Mouse (Mus musculus) liver, embryonic 13.5 days (tissue): ENCODE data around the gene Efr3b. TPM values are rescaled to one million over a fixed set of nuclear protein-coding genes. Genes with fewer than 3 reads are reported as not detected.

Experiments
- ATAC-seq: fragments of 200-750 bp; cut with Nextera tagmentation; 2 replicates; pipeline ENCODE4 v1.8.0; 2017; ENCODE audit warnings: low read depth, mild to moderate bottlenecking, moderate number of reproducible peaks, moderate library complexity
- DNase-seq: peaks from one replicate; pipeline ENCODE4 v3.0.0; 2022
- H3K27ac ChIP-seq: fragments of 300-500 bp; sonication (generic); 2 replicates; pipeline ENCODE4 v1.5.1; 2015; ENCODE audit warnings: moderate library complexity, mild to moderate bottlenecking, inconsistent platforms
- H3K27me3 ChIP-seq: fragments of 300-500 bp; sonication (generic); 2 replicates; pipeline ENCODE4 v1.6.1; 2015; ENCODE audit warnings: mild to moderate bottlenecking, inconsistent platforms
- H3K36me3 ChIP-seq: fragments of 300-500 bp; sonication (generic); 2 replicates; pipeline ENCODE4 v1.6.1; 2015; ENCODE audit warnings: mild to moderate bottlenecking, inconsistent platforms
- H3K4me1 ChIP-seq: fragments of 300-500 bp; sonication (generic); replicated peaks from 2 replicates; pipeline ENCODE4 v1.6.1; 2015; ENCODE audit warnings: inconsistent platforms
- H3K4me2 ChIP-seq: fragments of 300-500 bp; sonication (generic); 2 replicates; pipeline ENCODE4 v1.6.1; 2015; ENCODE audit warnings: inconsistent platforms, mild to moderate bottlenecking, moderate library complexity
- H3K4me3 ChIP-seq: fragments of 300-500 bp; sonication (generic); replicated peaks from 2 replicates; pipeline ENCODE4 v1.5.1; 2015; ENCODE audit warnings: mild to moderate bottlenecking, inconsistent platforms
- H3K9ac ChIP-seq: fragments of 300-500 bp; sonication (generic); 2 replicates; pipeline ENCODE4 v1.6.1; 2015; ENCODE audit warnings: mild to moderate bottlenecking, inconsistent platforms
- H3K9me3 ChIP-seq: fragments of 300-500 bp; sonication (generic); replicated peaks from 2 replicates; pipeline ENCODE4 v1.6.1; 2016; ENCODE audit warnings: inconsistent platforms
- WGBS: fragments of 180-500 bp; shearing (Covaris S2); methylation state at CpG from one replicate; pipeline ENCODE4 v1.1.7; 2015; ENCODE audit not compliant: insufficient replicate concordance; 5-methylcytosine and 5-hydroxymethylcytosine counted together
- polyA plus RNA-seq: library from polyadenylated mRNA; unstranded; fragments of >200 nt; fragmentation: Nextera tagmentation; extraction: Ambion mirVana; gene quantifications from 2 replicates; pipeline ENCODE4 v1.2.1, GENCODE M21; 2015

Gene Efr3b
- polyA plus RNA-seq, 1 experiment from 2014 or later = 0.13 TPM

GRCm38 (mm10) chr12:4008731-4009130 is 30.0 kb downstream of the Efr3b start:
- no peak overlapping the region for H3K9ac ChIP-seq
- no peaks in the 10 kb centered on the region for H3K9me3 ChIP-seq
- H3K4me3 ChIP-seq = no peak overlapping the region
- no peak overlapping the region for H3K4me2 ChIP-seq
- no peak overlapping the region for H3K27ac ChIP-seq
- no peaks in the 10 kb centered on the region for H3K36me3 ChIP-seq
- 76% methylated on average over 12 of the region's 12 CpGs for WGBS
- DNase-seq = no peak
- no peaks in the 10 kb centered on the region for H3K27me3 ChIP-seq
- ATAC-seq = no peak
- H3K4me1 ChIP-seq = no peaks in the 10 kb centered on the region

GRCm38 (mm10) chr12:4007766-4008165 is 30.9 kb downstream of the Efr3b start:
- Histone ChIP-seq H3K4me1 (no peaks in the 10 kb centered on the region), H3K4me2 (no peak overlapping the region), H3K27ac (no peak overlapping the region), H3K9me3 (no peaks in the 10 kb centered on the region), H3K9ac (no peak overlapping the region), H3K36me3 (no peaks in the 10 kb centered on the region), H3K4me3 (no peak overlapping the region), H3K27me3 (no peaks in the 10 kb centered on the region)
- ATAC-seq = no peak
- WGBS = 37% methylated on average over 4 of the region's 4 CpGs
- DNase-seq = no peak

GRCm38 (mm10) chr12:4007181-4007580 is 31.5 kb downstream of the Efr3b start:
- H3K9ac ChIP-seq = no peak overlapping the region
- no peak overlapping the region for H3K27ac ChIP-seq
- 43% methylated on average over 4 of the region's 4 CpGs for WGBS
- H3K4me2 ChIP-seq = no peak overlapping the region
- H3K27me3 ChIP-seq = no peaks in the 10 kb centered on the region
- H3K4me1 ChIP-seq = no peaks in the 10 kb centered on the region
- no peak overlapping the region for H3K4me3 ChIP-seq
- DNase-seq = no peak
- no peaks in the 10 kb centered on the region for H3K36me3 ChIP-seq
- no peak for ATAC-seq
- H3K9me3 ChIP-seq = no peaks in the 10 kb centered on the region

GRCm38 (mm10) chr12:4006079-4006478 is 32.6 kb downstream of the Efr3b start:
- ATAC-seq (no peak), DNase-seq (no peak)
- Histone ChIP-seq H3K36me3 (no peaks in the 10 kb centered on the region), H3K9me3 (no peaks in the 10 kb centered on the region), H3K4me1 (no peaks in the 10 kb centered on the region), H3K27me3 (no peaks in the 10 kb centered on the region), H3K9ac (no peak overlapping the region), H3K4me2 (no peak overlapping the region), H3K4me3 (no peak overlapping the region), H3K27ac (no peak overlapping the region)
- 63% methylated on average over 7 of the region's 7 CpGs for WGBS

- Histone ChIP-seq H3K36me3 (no peaks in the 10 kb centered on the region), H3K4me1 (no peaks in the 10 kb centered on the region), H3K4me3 (no peak overlapping the region), H3K27me3 (no peaks in the 10 kb centered on the region), H3K9ac (no peak overlapping the region), H3K9me3 (no peaks in the 10 kb centered on the region), H3K4me2 (no peak overlapping the region), H3K27ac (no peak overlapping the region)
- ATAC-seq (no peak), DNase-seq (no peak)
- 26% methylated on average over 6 of the region's 6 CpGs for WGBS
These were observed 34.1 kb downstream of the Efr3b start for GRCm38 (mm10) chr12:4004648-4005047.

GRCm38 (mm10) chr12:4000406-4000805 is 38.3 kb downstream of the Efr3b start:
- H3K36me3 ChIP-seq = no peaks in the 10 kb centered on the region
- no peak overlapping the region for H3K4me2 ChIP-seq
- 75% methylated on average over 5 of the region's 5 CpGs for WGBS
- H3K27me3 ChIP-seq = 0 out of 2 replicates have a peak, but pooled peaks cover 3% of the 10 kb centered on the region
- no peak overlapping the region for H3K9ac ChIP-seq
- no peak overlapping the region for H3K27ac ChIP-seq
- no peak overlapping the region for H3K4me3 ChIP-seq
- DNase-seq (no peak), ATAC-seq (no peak)
- no peaks in the 10 kb centered on the region for H3K4me1 ChIP-seq
- H3K9me3 ChIP-seq = no peaks in the 10 kb centered on the region

GRCm38 (mm10) chr12:3996749-3997148 is 42.0 kb downstream of the Efr3b start:
- no peaks in the 10 kb centered on the region for H3K9me3 ChIP-seq
- no peaks in the 10 kb centered on the region for H3K4me1 ChIP-seq
- no peak overlapping the region for H3K4me2 ChIP-seq
- 65% methylated on average over 9 of the region's 9 CpGs for WGBS
- H3K9ac ChIP-seq = no peak overlapping the region
- H3K36me3 ChIP-seq = no peaks in the 10 kb centered on the region
- H3K4me3 ChIP-seq = no peak overlapping the region
- ATAC-seq (no peak), DNase-seq (no peak)
- no peak overlapping the region for H3K27ac ChIP-seq
- H3K27me3 ChIP-seq = 0 out of 2 replicates have a peak, but pooled peaks cover 3% of the 10 kb centered on the region

GRCm38 (mm10) chr12:3991047-3991446 is 47.7 kb downstream of the Efr3b start:
- Histone ChIP-seq H3K27me3 (no peaks in the 10 kb centered on the region), H3K4me1 (no peaks in the 10 kb centered on the region), H3K4me2 (no peak overlapping the region), H3K9me3 (no peaks in the 10 kb centered on the region), H3K9ac (no peak overlapping the region), H3K4me3 (no peak overlapping the region), H3K36me3 (no peaks in the 10 kb centered on the region), H3K27ac (no peak overlapping the region)
- DNase-seq = no peak
- WGBS = 65% methylated on average over 3 of the region's 3 CpGs
- no peak for ATAC-seq

GRCm38 (mm10) chr12:3989943-3990342 is 48.8 kb downstream of the Efr3b start:
- Histone ChIP-seq H3K4me2 (no peak overlapping the region), H3K4me3 (no peak overlapping the region), H3K9me3 (no peaks in the 10 kb centered on the region), H3K4me1 (no peaks in the 10 kb centered on the region), H3K36me3 (no peaks in the 10 kb centered on the region), H3K9ac (no peak overlapping the region), H3K27me3 (0 out of 2 replicates have a peak, but pooled peaks cover 3% of the 10 kb centered on the region), H3K27ac (no peak overlapping the region)
- WGBS = 36% methylated on average over 2 of the region's 2 CpGs
- DNase-seq = no peak
- ATAC-seq = no peak

- WGBS = 66% methylated on average over 9 of the region's 9 CpGs
- H3K36me3 ChIP-seq = no peaks in the 10 kb centered on the region
- no peak for DNase-seq
These were observed 54.3 kb downstream of the Efr3b start for GRCm38 (mm10) chr12:3984446-3984845.

GRCm38 (mm10) chr12:3983736-3984135 is 55.0 kb downstream of the Efr3b start:
- no peaks in the 10 kb centered on the region for H3K9me3 ChIP-seq
- DNase-seq (peak; percentile 29), ATAC-seq (no peak)
- H3K9ac ChIP-seq = no peak overlapping the region
- H3K4me3 ChIP-seq = no peak overlapping the region
- H3K4me2 ChIP-seq = no peak overlapping the region
- WGBS = 0% methylated on average over 1 of the region's 1 CpGs
- no peaks in the 10 kb centered on the region for H3K36me3 ChIP-seq
- no peak overlapping the region for H3K27ac ChIP-seq
- H3K4me1 ChIP-seq = peaks cover 16% of the 10 kb centered on the region
- peaks cover 22% of the 10 kb centered on the region for H3K27me3 ChIP-seq

More at GRCm38 (mm10) chr12:3984446-3984845, 54.3 kb downstream of the Efr3b start:
- H3K27ac ChIP-seq = no peak overlapping the region
- peaks cover 22% of the 10 kb centered on the region for H3K27me3 ChIP-seq
- H3K9me3 ChIP-seq = no peaks in the 10 kb centered on the region
- H3K4me1 ChIP-seq = peaks cover 16% of the 10 kb centered on the region
- no peak overlapping the region for H3K9ac ChIP-seq
- H3K4me2 ChIP-seq = no peak overlapping the region
- ATAC-seq = no peak
- H3K4me3 ChIP-seq = no peak overlapping the region

GRCm38 (mm10) chr12:3982257-3982656 is 56.5 kb downstream of the Efr3b start:
- Histone ChIP-seq H3K27me3 (peaks cover 22% of the 10 kb centered on the region), H3K4me1 (peaks cover 16% of the 10 kb centered on the region), H3K4me3 (peak overlapping the region; percentile 48), H3K4me2 (peak overlapping the region; percentile 74), H3K9ac (no peak overlapping the region), H3K9me3 (no peaks in the 10 kb centered on the region), H3K36me3 (no peaks in the 10 kb centered on the region), H3K27ac (no peak overlapping the region)
- no peak for DNase-seq
- WGBS = 24% methylated on average over 6 of the region's 6 CpGs
- ATAC-seq = no peak
